Mouse (Mus musculus): ENCODE measurements around the gene Gm2001.
"Not testable (repeated sequence)": the region's sequence is repeated elsewhere in the genome, so short reads cannot be mapped to it uniquely, and the experiment has no call there.

Gene Gm2001

GRCm38 (mm10) chr12:87842239-87842638 is at the start of gene Gm2001:
Gm2001 (minus strand) TSS chr12:87842339.
- not testable (repeated sequence) for DNase-seq (ENCODE audit: low read depth)

- DNase-seq (ENCODE audit: low read depth) = not testable (repeated sequence)
Measured at GRCm38 (mm10) chr12:87873772-87874171, 31.6 kb upstream of the Gm2001 start, which contains the start of gene Gm2016. Gm2016 (plus strand) TSS chr12:87874072.

GRCm38 (mm10) chr12:87864048-87864447 is 21.9 kb upstream of the Gm2001 start:
- DNase-seq (ENCODE audit: low read depth) = not testable (repeated sequence)

- DNase-seq (ENCODE audit: low read depth) = not testable (repeated sequence)
Measured at GRCm38 (mm10) chr12:87863638-87864037, 21.5 kb upstream of the Gm2001 start.

DNA sequence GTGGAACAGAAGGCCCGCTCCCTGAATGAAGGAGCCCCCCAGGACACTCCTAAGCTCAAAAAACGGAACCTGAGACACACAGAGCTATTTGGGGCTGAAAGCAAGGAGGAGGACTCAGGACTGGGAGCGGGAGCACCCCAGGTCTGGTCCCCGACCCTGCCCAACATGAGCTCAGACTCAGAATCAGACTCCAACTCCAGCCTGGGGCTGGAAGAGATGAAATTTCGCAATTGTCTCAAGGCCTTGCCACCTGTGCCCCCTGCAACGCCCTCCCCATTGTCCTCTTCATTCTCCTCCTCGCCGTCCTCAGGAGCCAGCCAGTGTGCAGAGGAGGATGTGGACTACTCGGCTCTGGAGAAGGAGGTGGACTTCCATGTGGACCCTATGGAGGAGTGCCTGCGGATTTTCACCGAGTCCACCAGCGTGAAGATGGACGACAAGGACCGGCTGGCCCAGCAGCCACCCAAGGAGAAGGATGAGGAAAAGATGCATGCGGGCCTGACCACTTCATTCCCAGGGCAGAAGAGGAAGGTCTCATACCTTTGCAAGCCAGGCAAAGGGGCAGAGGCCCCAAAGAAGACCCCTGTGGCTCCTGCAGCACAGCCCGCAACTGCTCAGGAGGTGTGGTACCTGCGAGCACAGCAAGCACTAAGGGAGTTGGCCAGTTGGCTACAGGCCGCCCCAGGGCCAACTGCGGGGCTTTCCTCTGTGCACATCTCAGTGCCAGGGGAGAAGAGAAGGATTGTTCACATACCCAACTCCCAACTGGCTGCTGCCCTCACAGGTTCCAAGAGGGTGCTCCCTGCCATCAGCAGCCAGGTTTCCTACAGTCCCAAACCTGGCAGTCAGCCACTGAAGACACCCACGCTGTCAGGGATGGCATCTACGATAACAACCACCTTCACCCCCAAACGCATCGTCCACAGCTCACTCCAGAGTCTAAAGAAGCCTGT is 19.9 kb upstream of the Gm2001 start:
- not testable (repeated sequence) for DNase-seq (ENCODE audit: low read depth)

GRCm38 (mm10) chr12:87856067-87856466 is 13.9 kb upstream of the Gm2001 start:
- DNase-seq (ENCODE audit: low read depth) = not testable (repeated sequence)

- DNase-seq (ENCODE audit: low read depth) = not testable (repeated sequence)
Measured at GRCm38 (mm10) chr12:87850657-87851056, 8.5 kb upstream of the Gm2001 start.

DNA sequence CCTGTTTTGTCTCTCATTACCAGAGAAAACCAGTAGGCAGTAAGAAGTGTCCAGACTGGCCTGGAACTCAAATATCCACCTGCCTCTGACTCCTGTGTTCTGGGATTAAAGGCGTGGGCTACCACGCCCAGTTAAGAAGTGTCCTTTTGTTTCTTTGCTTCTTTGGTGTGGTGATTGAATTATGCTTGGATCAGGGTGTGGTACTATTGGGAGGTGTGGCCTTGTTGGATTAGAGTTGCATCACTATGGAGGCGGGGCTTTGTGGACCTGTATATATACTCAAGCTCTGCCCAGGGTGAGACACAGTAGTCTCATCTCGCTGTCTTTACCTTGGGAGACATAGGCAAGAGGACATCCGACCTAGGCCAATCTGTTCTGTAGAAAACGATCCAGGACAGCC is 25.9 kb downstream of the Gm2001 start, which contains the start of gene BB287469:
TSS of gene BB287469 (plus strand) at position 301 of the 400 bp plus-strand sequence.
- DNase-seq (ENCODE audit: low read depth) = not testable (repeated sequence)

DNA sequence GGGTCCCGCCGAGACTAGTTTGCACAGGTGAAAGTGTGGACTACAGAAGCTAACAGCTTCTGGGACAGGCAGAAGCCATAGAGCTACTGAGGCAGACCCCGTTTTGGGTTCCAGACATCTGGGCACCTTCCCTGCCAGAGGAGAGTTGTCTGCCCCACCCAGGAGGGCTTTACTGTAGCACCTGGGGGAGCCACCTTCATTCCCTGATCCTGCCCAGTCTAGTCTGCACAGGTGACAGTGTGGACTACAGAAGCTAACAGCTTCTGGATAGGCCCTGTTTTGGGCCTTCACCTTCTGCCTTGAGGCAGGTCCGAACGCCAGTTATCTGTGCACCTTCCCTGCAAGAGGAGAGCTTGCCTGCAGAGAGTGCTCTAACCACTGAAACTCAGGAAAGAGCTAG is 44.2 kb downstream of the Gm2001 start:
- DNase-seq (ENCODE audit: low read depth) = not testable (repeated sequence)

GRCm38 (mm10) chr12:87795212-87795611 is 46.9 kb downstream of the Gm2001 start, which contains the start of gene Gm21936:
Gm21936 (plus strand) TSS chr12:87795512.
- not testable (repeated sequence) for DNase-seq (ENCODE audit: low read depth)

Measured in c-Kit-positive CD71-positive TER-119-negative erythroid progenitor cells, embryonic 14.5 days (primary cell).